Mouse (Mus musculus): ENCODE results near the gene Pigg.

Gene Pigg

GRCm38 (mm10) chr5:108359491-108359890 lies 47.1 kb downstream of the Pigg start:
- DNase-seq: no peak

DNA sequence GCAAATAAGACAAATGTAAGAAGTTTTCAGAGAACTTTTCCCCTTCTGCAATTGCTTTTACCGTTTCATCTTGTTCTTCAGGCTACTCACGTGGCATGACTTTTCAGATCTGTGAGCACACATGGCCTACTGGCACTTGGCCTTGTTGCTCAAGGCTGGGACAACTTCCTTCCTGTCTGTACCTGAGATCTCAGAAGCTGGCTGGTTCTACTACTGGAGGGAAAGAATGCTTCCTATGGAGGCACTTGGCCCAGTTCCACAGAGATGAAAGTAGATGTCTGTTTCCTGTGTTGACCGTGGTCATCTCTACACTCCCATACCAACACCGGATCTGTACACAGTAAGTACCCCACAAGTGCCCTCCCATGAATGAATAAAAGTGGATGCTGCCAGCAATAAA lies 47.8 kb downstream of the Pigg start:
- no peak for DNase-seq

DNA sequence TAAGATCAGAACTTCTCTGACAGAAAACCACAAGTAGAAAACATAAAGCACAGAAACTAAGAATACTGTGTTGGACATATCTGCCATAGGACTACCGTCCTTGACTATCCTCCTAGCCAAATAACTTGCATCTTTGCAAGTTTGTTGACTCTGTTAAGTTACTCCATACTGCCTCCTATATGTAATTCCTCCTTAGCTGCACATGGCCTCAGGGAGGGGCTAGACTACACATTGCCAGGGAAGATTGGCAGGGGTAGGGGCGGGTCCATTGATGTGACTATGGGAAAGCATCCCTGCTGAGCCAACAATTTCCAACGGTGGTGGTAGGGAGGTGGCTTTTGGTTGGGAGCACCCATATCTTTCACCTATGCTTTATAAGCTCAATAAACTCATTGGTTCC lies 49.9 kb downstream of the Pigg start:
- no peak for DNase-seq

DNA sequence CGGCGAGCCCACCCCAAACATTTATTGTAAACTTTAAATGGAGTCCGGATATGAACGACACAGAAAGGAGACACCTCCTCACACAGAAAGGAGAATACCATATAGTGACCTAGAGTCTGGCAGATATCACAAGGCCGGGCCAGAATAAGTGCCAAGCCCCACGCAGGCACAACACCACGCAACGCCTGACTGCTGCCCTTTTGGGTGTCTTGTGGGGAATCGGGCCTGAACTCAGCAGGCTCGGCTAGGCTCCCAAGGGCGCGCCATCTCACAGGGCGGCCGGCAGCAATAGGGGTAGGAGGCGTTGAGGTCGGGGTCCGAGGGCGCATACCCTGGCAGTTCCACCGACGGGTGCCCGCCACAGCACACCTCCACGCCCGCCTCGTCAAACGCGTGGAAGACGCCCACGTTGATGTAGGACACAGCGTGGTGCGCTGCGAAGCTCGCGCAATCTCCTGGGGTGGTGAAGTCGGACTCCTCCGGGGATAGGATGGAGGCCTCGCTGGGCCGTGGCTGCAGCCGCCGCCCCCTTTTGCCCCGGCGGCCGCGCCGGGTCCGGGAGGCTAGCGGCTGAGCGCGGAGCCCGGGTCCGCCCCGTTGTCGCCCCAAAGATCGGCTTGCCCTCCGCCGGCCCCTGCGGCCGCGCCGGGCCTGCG lies 54.0 kb downstream of the Pigg start:
- no peak for DNase-seq

- DNase-seq: peak in 1 of 2 experiments; percentile 4
These were observed 54.8 kb downstream of the Pigg start for GRCm38 (mm10) chr5:108366984-108367841.

DNA sequence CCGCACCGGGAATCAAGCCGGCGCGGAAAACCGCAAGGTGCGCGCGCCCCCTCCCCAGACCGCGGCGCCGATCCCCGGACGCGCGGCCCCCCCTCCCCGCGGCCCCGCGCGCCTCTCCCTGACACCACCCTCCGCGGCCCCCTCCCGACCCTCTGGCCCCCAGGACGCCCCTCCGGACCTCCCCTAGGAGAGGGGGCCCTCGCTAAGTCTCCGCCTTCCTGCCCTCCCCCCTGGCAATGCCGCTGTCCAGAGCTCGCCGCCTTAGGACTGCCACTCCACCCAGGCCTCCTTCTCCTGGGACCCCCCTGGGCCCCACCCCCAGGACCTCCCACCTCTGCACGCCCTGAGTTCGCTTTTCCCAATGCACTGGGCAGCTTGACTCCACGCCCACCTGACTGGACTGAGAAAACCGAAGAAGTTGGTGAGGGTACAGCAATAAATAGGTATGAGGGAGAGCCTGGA lies 55.5 kb downstream of the Pigg start, which contains the start of gene Gm42517:
Gene Gm42517 (minus strand): TSS at position 52 of the 462 bp plus-strand sequence.
- DNase-seq: peak in 1 of 2 experiments; percentile 7

GRCm38 (mm10) chr5:108368446-108368845 lies 56.0 kb downstream of the Pigg start:
- no peak for DNase-seq

GRCm38 (mm10) chr5:108368851-108369621 lies 56.6 kb downstream of the Pigg start:
- no peak for DNase-seq

DNA sequence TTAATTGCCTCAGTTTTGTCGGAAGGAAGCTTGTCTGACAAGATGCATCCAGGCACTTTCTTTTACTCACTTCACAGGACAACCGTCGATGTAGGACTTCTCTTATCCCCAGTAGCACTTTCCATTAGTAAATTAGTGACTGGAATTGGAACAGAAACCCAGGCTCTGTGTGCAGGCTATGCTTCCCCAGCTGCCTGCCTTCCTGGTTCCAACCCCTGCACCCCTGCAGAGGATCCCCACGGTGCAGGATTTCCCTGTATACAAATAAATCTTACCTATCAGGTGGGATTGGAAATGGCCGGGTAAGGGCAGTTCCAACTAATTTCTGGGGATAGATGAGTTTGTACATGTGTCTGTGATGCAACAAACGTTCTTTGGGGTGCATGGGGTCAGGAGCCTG lies 57.6 kb downstream of the Pigg start:
- no peak for DNase-seq

DNA sequence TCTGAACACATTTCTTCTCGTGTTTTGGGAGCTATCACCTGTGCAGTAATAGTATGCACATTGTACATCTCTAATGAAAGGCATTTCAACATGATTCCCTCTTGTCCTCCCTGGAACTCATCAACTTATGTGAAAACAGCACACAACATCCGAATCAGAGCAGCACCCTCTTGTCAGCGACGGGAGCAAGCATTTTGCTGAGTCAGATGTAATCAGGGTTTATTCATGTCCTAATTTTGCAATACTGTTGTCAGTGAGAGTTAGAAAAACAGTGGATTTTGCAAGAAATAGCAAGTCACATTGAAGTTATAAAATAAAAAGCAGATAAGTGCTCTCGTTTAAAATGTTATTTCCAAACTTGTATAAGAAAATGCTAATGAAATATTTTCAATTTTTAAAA lies 61.7 kb downstream of the Pigg start:
- no peak for DNase-seq

DNA sequence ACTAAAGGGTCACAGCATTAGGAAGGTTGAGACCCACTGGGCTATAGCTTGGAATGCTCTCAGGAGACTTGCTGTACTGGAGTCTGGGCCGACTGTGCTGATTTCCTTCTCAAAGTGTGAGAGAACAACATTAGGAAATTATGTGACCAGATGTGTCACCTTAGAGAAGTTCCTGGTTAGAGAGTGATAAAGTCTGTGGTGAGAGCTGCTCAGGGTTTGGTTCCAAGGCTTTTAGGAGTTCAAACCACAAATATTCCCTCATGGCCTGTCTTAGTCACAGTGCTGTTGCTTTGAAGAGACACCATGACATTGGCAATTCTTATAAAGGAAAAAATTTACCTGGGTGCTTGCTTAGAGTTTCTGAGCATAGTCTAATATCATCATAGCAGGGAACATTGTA lies 63.6 kb downstream of the Pigg start:
- no peak for DNase-seq

DNA sequence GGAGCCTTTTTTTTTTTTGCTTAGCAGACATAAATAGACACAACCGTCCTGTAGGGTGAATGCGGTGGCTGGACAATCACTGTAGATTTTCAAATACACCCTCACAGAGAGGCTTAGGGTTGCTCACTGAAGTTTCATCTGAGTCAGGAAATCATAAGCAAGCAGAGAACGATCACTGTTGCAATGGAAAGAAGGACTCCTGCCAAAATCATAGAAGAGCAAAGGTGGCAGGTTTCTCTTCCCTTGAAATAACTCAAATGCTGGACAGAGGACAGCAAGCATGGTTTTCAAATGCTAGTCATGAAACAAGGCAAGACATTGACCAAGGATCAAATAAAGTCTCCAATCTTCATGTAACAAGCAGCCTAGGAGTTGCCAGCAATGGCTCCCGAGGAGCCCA lies 65.9 kb downstream of the Pigg start:
- DNase-seq: no peak

GRCm38 (mm10) chr5:108385632-108386031 lies 73.2 kb downstream of the Pigg start:
- DNase-seq: no peak

- DNase-seq: no peak
These were observed 74.0 kb downstream of the Pigg start for GRCm38 (mm10) chr5:108386449-108386848.

- DNase-seq: no peak
These were observed 75.8 kb downstream of the Pigg start, which contains the start of gene Pde6b for GRCm38 (mm10) chr5:108388201-108388600. Pde6b (plus strand) TSS chr5:108388391.

GRCm38 (mm10) chr5:108389744-108390143 lies 77.3 kb downstream of the Pigg start:
- DNase-seq: no peak

All from thymus, postnatal 36 days (tissue).